Mouse (Mus musculus) gastrocnemius, postnatal 36 days (tissue): ENCODE data around the gene Psmb7. TPM values are rescaled to one million over a fixed set of nuclear protein-coding genes. Genes with fewer than 3 reads are reported as not detected.

ENCODE experiments used
- DNase-seq, 2 experiments: peaks; one replicate each; pipeline ENCODE4 v3.0.0; 2022
- intact Hi-C: fragments of 180-260 bp; cut with DNase I; formaldehyde crosslinking; loops from one replicate; pipeline ENCODE4 v1.15.1; 2025
- microRNA-seq, 2 experiments: library from miRNA; unstranded; fragments of <30 nt; microRNA quantifications; one replicate each; pipeline ENCODE4 v1.2.0; 2021
- total RNA-seq, 2 experiments: library from RNA; stranded (reverse); gene quantifications; 2 replicates each; pipeline ENCODE4 v1.2.3; 2021

Psmb7 gene
- total RNA-seq, 2 experiments from 2014 or later, result 282 to 284 TPM

DNA sequence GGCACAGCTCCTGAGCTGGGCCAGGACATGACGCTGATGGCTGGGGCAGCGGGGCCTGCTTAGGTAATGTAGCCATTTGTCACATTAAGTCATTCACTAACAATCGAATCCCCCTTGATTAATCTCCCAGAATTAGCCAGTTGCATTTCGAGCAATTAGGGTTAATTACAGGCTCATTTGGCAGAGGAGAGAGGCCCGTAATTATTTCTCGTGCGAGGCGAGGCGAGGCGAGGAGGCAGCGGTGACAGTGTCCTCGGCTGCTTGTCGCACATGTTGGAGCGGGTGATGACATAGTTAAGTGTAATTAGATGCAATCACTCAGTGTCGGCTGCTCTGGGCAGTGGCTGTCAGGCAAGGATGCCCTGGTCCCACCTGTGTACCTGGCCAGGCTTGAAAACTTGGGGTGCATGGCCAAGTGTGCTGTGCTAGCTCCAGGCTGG, 91.9 kb downstream of the Psmb7 start:
- no peak for DNase-seq
- intact Hi-C loops, result no loop called here

DNA sequence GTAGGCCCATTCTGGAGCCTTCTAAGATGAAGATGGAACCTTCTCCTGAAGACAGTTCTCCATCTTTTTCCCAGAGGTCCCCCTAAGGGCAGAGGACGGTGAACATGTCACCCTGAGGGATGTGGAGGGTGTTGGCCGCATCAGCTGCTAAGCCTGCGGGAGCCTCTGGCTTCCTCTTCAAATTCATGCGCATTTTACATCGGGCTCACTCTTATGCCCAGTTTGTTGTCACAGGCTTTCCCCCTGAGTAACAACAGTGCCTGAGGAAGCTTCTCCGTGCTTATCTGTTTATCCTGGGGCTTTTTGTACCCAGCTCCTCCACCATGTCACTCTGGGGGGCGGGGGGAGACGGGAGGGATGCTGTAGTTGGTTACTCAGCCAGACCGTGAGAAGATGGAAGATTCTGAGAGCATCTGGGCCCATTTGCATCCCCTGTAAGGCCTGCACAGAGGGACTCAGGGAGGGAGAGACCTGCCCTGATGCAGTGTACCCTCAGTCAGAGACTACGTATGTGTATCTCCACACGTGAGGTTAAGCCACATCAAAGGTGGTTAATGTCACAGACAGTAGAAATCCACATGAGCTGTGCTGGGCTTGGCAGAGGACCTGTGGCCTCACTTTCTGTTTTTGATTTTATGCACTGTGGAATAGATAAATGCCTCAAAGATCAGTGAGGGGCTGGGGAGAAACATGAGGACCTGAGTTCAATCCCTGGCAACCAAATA, 95.9 kb downstream of the Psmb7 start:
- intact Hi-C loops, result no loop called here
- no peak for DNase-seq

DNA sequence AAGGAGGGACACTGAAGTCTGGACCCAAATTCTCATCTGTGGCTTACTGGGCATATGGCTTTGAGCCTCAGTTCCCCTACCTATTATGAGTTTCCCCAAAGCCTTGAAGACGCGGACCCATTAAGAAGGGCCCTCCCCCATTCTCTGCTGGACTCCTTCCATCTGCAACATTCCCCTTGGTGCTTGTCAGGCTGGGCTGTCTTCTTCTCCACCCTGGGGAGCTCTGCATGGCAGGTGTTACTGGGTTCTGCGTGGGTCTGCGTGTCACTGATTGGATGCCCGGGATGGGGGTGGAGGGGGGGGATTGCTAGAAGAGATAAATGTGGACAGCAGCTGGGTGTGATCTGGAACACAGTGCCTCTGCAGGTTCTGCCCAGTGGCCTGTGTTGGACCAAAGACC, 97.1 kb downstream of the Psmb7 start:
- no peak for DNase-seq
- intact Hi-C loops, result no loop called here

DNA sequence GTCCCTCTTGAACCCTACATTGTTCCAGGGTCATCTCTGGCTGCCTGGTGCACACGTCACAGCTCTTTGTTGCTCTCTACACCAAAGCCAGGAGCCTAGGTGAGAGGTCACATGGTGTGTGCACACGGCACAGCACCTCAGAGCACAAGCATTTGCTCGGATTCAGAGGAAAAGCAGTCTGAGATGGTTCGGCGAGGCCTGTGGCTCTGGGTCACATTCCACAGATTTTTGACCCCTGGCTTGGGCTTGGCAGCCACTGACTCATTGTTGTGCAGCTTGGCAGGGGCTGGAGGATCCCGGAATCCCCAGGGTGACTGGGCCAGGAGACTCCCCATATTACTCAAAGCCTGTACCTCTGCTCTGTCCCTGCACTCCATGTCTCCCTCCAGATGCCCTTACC, 97.7 kb downstream of the Psmb7 start:
- intact Hi-C loops, result no loop called here
- DNase-seq, result peak; percentile 47 to 56

DNA sequence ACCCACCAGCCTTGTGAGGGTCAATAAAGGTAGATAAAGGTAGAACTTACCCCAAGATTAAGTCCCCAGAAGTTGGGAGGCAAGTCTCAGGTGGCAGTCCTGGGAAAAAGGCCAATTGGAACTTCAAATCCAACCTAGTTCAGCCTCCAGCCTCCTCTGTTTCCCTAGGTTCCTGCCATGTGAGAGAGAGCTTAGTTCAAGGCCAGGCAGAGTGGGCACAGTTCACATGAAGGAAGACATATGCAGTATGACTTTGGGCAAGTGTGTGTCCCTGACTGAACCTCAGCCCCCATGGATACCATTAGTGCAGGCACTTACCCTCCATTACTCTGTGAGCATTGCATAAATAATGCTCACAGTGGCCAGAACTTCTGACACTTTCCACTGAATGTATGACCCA, 98.2 kb downstream of the Psmb7 start:
- DNase-seq, result no peak
- intact Hi-C loops, result no loop called here

DNA sequence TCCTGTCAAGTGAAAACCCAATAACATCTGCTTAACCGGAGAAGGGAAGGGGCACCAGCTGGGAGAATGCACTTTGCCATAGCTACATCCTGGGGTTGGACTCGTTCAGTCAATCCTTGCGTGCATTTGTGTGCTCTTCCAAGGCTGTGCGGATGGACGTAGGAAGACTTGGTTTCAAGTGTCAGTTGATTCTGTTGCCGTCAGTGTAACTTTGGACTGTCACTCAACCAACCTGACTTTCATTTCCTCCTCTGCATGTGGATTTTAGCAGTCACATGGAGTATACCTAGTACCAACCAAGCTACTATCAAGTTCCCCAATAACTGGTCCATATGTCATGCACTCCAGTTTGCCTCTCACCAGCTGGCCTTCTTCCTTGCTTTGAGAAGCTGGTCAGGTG, 98.9 kb downstream of the Psmb7 start:
- no peak for DNase-seq
- intact Hi-C loops, result no loop called here

DNA sequence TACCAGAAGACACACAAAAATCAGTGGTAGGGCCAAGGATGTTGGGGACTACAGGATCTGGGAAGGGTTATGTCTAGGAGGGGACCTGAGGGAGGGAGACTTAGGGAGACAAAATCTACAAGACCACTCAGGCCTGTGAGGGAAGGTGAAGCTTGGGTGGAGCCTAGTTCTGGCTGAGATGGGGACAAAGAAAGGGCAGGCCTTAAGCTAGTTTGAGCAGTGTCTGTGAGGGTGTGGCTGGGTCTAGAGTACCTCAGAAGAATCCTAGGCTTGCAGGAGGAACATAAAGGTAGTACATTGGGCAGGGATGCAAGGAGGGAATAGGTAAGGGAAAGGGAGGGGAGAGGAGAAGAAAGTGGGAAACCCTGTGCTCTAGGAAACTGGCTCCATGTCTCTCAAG, 99.5 kb downstream of the Psmb7 start:
- DNase-seq, result no peak
- intact Hi-C loops, result no loop called here

DNA sequence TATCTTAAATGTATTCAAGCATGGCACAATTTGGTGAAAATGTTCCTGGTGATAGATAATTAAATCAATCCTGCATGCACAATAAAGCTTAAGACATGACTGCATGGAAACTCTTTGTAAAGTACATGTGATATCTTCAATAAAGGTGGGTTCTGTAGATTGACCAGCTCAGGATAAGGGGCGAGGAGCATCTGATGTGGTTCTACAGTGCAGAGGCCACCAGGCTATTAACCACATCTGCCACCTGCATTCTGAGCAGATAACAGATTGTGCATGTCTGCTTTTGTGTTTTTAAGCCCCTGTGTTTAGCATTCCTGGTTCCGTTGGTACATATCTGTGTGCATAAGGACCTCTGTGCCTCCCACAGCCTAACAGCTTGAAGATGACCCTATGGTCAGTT, 100.7 kb downstream of the Psmb7 start:
- intact Hi-C loops, result no loop called here
- DNase-seq, result no peak

DNA sequence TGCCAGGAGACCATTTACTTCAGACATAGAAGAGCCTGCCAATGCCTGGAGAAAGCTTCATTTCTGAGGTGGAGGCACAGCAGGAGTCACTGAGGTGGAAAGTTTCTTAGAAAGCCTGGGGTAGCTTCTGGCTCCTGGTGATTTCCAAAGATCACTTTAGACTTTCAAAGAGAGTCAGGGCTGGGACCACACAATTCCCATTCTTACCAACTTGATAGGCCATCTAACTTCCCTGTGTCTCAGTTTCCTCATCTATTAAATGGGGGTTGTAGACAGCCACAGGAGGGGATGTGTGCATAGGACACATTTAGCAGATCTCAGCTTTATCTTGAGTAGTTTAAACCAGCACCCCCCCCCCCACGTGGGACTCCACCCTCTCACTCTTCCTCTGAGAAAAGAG, 101.5 kb downstream of the Psmb7 start:
- intact Hi-C loops, result no loop called here
- no peak for DNase-seq

DNA sequence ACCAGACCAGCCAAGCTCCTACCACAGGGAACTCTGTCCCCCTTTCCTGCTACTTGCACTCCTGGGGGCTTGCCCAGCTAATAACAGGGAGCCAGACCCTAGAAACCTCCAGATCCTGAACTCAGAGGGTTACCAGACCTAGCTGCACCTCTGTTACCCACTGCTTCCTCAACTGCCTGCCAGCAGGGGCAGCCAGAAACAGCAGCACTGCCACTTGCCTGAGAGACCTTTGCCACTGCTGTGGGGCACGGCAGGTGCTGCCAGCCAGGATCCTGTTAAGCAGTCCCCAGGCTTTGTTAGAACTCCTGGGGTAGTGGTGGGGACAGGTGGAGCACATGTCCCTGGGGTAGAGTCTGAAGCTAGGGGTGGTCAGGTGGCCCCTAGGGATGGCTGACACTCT, 102.3 kb downstream of the Psmb7 start:
- intact Hi-C loops, result no loop called here
- DNase-seq, result no peak

DNA sequence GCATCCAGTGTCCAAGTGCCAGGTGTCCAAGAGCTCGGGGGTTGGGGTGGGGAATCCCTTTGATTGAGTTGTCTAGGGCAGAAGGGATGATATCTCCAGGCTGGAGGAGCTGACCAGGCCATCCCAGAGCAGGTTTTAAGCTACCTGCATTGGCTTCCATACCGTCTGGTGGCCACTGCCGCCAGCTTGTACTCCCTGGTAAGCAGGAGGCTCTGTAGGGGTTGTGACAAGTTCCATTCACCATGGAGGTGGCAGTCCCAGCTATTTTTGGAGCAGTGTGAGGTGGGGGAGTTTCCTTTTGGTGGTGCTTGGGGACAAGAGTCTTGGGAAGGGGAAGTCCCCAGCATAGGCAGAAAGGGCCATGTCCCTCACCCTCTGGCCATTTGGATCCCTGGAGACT, 102.8 kb downstream of the Psmb7 start:
- no peak for DNase-seq
- intact Hi-C loops, result no loop called here

DNA sequence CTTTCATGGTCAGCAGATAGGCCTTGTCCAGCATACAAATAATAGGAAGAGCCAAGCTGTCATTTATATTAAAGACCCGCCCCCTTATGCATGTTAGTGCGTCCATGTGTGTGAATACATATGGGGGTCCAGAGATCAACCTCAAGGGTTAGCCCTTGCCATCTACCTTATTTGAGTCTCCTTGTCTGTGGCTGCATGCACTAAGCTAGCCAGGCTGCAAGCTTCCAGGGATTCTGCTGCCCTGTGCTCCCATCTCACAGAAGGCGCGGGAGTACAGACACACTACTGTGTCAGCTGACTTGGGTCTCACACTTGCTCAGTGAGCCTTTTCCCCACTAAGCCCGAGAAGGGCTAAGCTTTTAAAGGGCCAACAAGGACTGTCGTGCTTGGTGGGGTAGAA, 103.2 kb downstream of the Psmb7 start:
- intact Hi-C loops, result no loop called here
- no peak for DNase-seq

DNA sequence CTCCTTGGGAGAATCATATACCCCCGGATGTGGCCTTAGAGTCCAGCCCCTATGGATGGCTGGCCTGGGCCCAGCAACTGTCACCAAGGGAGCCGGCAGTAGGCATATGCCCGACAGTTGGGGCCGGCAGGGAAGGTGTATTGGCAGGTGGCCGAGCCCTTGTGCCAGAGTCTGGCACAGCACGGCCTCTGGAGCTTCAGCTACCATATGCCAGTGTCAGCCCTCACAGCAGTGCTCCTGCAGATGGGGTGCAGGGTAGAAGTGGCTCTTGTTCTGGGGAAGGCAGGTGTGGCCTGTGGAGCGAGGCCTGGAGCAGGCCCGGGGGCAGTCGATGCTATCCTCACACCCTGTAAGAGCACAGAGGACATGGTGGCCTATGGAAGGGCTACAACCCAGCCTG, 104.2 kb downstream of the Psmb7 start:
- no peak for DNase-seq
- intact Hi-C loops, result no loop called here

Small RNA genes lying within 50 kb of the gene (microRNA-seq; reads per million reads assigned to microRNA genes)
- 0 reads per million in 2 experiments for gene Gm27634

Other genes starting within 250 kb of the Psmb7 start
- 10 to 100 TPM in 1 of 2 experiments, 1 to 10 TPM in 1; 6.9 to 11.2 TPM for gene Nek6, start 132.4 kb downstream of the Psmb7 start, total RNA-seq
- not detected for gene Nr5a1, start 70.5 kb upstream of the Psmb7 start, total RNA-seq